Mouse (Mus musculus): ENCODE results near the gene Fhit.

DNA sequence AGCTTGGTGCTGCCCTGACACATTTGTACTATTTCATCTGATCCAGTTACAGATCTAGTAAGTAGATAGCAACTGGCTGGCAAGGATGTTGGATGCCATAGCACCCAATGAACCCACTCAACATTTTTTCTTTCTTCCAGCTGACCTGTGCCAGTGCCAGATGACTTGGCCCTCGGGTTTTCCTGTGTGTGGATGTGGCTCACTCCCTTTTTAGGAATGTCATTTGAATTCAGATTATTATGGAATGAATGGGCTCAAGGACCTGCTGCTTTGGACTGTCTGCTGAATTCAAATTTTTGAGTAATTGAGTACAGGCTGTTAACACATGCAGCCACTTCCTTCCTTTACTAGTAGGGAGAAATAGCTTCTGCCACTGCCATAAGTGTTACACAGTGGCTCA lies 1489.1 kb downstream of the Fhit start:
- TF ChIP-seq CTCF (IDR thresholded peaks at IDR 0.05; ENCODE audit: control insufficient read depth, insufficient read depth, low read length), result no peak
- TF ChIP-seq POLR2A (IDR thresholded peaks at IDR 0.05; ENCODE audit: borderline replicate concordance, control insufficient read depth, low read depth, low read length), result no peak

Data from bone marrow, adult 2 months (tissue).